Mouse (Mus musculus) kidney, postnatal 25 days (tissue): Measurements from ENCODE around the gene Stx8.
A peak's percentile ranks its signal among the peaks of the same experiment; 100 is the strongest.

Experiments used
- DNase-seq, 2 experiments: peaks; one replicate each; pipeline ENCODE4 v3.0.0; 2021; ENCODE audit warnings: mixed read lengths in 2 of 2

The Stx8 gene

GRCm38 (mm10) chr11:68233469-68233965, 267.5 kb downstream of the Stx8 start:
- DNase-seq = no peak

GRCm38 (mm10) chr11:68239756-68240155, 273.8 kb downstream of the Stx8 start:
- DNase-seq = no peak

- no peak for DNase-seq
Measured at GRCm38 (mm10) chr11:68244254-68244991, 278.4 kb downstream of the Stx8 start.

- DNase-seq = no peak
Measured at GRCm38 (mm10) chr11:68244992-68245261, 278.9 kb downstream of the Stx8 start.

- no peak for DNase-seq
Measured at GRCm38 (mm10) chr11:68247897-68248296, 281.9 kb downstream of the Stx8 start.

- DNase-seq = no peak
Measured at GRCm38 (mm10) chr11:68250106-68250505, 284.1 kb downstream of the Stx8 start.

- peak in 1 of 2 experiments; percentile 56 for DNase-seq
Measured at GRCm38 (mm10) chr11:68253531-68253930, 287.5 kb downstream of the Stx8 start.
